Mouse (Mus musculus) liver, embryonic 11.5 days (tissue): Measurements from ENCODE around the gene Plekhj1. TPM values are rescaled to one million over a fixed set of nuclear protein-coding genes. Genes with fewer than 3 reads are reported as not detected.

ENCODE experiments used
- ATAC-seq: fragments of 200-750 bp; cut with Nextera tagmentation; replicated peaks from 2 replicates; pipeline ENCODE4 v1.8.0; 2017; ENCODE audit warnings: moderate number of reproducible peaks, mild to moderate bottlenecking, moderate TSS enrichment, moderate library complexity; ENCODE audit not compliant: low FRiP score
- DNase-seq: peaks from one replicate; pipeline ENCODE4 v3.0.0-alpha.2; 2017; ENCODE audit warnings: low spot score
- H3K27ac ChIP-seq: fragments of 300-500 bp; sonication (generic); 2 replicates; pipeline ENCODE4 v1.5.1; 2014; ENCODE audit warnings: mild to moderate bottlenecking, low read depth, low read length, control low read depth
- H3K27me3 ChIP-seq: fragments of 300-500 bp; sonication (generic); replicated peaks from 2 replicates; pipeline ENCODE4 v1.6.1; 2014; ENCODE audit warnings: low read length, mixed read lengths; ENCODE audit not compliant: control insufficient read depth, insufficient read depth
- H3K36me3 ChIP-seq: fragments of 300-500 bp; sonication (generic); 2 replicates; pipeline ENCODE4 v1.6.1; 2014; ENCODE audit warnings: mild to moderate bottlenecking, low read length, moderate library complexity, mixed read lengths; ENCODE audit not compliant: control insufficient read depth, insufficient read depth
- H3K4me1 ChIP-seq: fragments of 300-500 bp; sonication (generic); replicated peaks from 2 replicates; pipeline ENCODE4 v1.6.1; 2014; ENCODE audit warnings: low read length, mixed read lengths; ENCODE audit not compliant: control insufficient read depth, insufficient read depth
- H3K4me2 ChIP-seq: fragments of 300-500 bp; sonication (generic); 2 replicates; pipeline ENCODE4 v1.6.1; 2014; ENCODE audit warnings: mild to moderate bottlenecking, control low read depth, moderate library complexity
- H3K4me3 ChIP-seq: fragments of 300-500 bp; sonication (generic); 2 replicates; pipeline ENCODE4 v1.5.1; 2014; ENCODE audit warnings: low read depth, low read length, control low read depth
- H3K9ac ChIP-seq: fragments of 300-500 bp; sonication (generic); 2 replicates; pipeline ENCODE4 v1.6.1; 2014; ENCODE audit warnings: low read depth, low read length, control low read depth
- H3K9me3 ChIP-seq: fragments of 300-500 bp; sonication (generic); 2 replicates; pipeline ENCODE4 v1.6.1; 2016; ENCODE audit warnings: low read length, inconsistent platforms, mixed read lengths; ENCODE audit not compliant: control insufficient read depth
- WGBS: fragments of 180-500 bp; shearing (Covaris S2); extraction: QIAGEN DNeasy Blood & Tissue Kit; methylation state at CpG from one replicate; pipeline ENCODE4 v1.1.7; 2014; 5-methylcytosine and 5-hydroxymethylcytosine counted together
- polyA plus RNA-seq: library from polyadenylated mRNA; unstranded; fragments of >200 nt; fragmentation: Nextera tagmentation; extraction: Ambion mirVana; gene quantifications from 2 replicates; pipeline ENCODE4 v1.2.1, GENCODE M21; 2014

Gene Plekhj1
- polyA plus RNA-seq, 1 experiment from 2014 or later: 188 TPM

DNA sequence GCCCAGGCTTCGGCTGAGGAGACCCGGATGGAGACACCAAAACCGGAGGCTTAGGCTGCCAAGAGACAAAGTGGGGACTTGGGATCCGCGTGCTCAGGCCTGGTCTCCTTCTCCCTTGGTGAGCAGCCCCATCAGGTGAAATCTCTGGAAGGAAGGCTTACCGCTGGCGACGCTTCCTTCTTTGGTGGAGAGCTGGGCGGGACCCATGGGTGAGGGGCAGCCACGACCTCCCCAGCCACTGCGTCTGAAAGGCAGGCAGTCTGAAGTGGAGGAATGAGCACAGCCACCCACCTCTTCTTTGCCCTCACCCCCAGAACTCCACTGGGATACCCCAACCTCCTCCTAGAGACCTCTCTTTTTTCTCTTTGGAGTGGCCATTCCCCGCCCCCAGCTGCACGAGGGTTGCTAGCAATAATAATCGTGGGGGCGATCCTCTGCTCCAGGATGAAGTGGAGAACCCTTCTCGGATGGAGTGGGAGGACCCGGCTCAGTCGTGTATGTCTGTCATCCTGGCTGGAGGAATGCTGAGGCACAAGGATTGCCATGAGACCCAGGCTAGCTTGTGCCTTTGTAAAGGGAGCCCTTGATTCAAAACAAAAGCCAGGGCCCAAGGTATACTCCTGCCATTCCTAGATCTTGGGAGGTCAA, 10.7 kb upstream of the Plekhj1 start:
- H3K27ac ChIP-seq: no peak overlapping the region
- peak overlapping the region; percentile 24 for H3K4me3 ChIP-seq
- no peak for DNase-seq
- ATAC-seq: no peak
- no peaks in the 10 kb centered on the region for H3K9me3 ChIP-seq
- peaks cover 9% of the 10 kb centered on the region; the same call in 1 of the 2 replicates for H3K36me3 ChIP-seq
- H3K27me3 ChIP-seq: peaks cover 44% of the 10 kb centered on the region
- H3K4me1 ChIP-seq: peaks cover 52% of the 10 kb centered on the region
- peak overlapping the region; percentile 27; the same call in 1 of the 2 replicates for H3K9ac ChIP-seq
- WGBS: 10% methylated on average over 15 of the region's 18 CpGs
- H3K4me2 ChIP-seq: peak overlapping the region; percentile 97

DNA sequence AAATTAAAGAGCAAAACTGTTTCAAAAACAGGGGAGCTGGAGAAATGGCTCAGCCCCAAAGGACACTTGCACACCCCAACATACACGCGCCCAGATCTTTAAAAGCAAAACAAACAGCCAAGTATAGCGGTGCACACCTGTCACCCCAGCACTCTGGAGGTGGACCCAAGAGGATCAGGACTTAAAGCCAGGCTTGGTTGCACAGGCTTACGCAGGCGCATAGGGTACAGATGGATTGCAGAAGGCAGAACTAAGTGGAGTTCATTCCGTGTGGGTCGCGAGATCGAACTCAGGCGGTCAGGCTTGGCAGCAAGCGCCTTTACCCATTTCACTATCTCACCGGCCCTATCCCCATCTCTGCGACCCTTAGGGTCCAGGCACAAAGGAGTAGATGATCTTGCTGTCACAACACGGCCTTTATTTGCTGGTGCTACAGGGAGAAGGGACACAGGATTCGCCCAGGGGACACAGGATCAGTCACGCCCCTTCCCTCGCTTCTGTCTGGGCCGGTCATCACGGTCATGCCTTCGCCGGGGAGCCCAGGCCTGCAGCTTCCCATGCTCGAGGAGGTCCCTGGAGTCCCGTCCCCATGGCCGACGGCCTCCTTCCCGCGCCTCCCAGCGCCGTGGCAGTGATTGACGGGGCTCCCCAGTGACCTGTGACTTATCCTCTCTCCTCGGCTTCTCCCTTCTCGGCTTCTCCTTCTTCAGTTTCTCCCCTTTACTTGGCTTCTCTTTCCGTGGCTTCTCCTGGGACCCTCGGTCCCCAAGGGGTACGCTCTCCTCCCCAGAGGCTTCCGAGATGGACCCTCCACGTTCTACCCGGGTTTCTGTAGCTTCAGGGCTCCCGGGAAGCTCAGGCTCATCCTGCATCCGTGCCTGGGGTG, 9.9 kb upstream of the Plekhj1 start:
- Histone ChIP-seq H3K4me2 (peak overlapping the region; percentile 97), H3K27ac (no peak overlapping the region), H3K36me3 (peaks cover 16% of the 10 kb centered on the region), H3K27me3 (peaks cover 44% of the 10 kb centered on the region), H3K4me1 (peaks cover 52% of the 10 kb centered on the region), H3K4me3 (peak overlapping the region; percentile 60), H3K9ac (peak overlapping the region; percentile 27; the same call in 1 of the 2 replicates), H3K9me3 (no peaks in the 10 kb centered on the region)
- ATAC-seq: no peak
- WGBS: 18% methylated on average over 40 of the region's 40 CpGs
- DNase-seq: no peak

DNA sequence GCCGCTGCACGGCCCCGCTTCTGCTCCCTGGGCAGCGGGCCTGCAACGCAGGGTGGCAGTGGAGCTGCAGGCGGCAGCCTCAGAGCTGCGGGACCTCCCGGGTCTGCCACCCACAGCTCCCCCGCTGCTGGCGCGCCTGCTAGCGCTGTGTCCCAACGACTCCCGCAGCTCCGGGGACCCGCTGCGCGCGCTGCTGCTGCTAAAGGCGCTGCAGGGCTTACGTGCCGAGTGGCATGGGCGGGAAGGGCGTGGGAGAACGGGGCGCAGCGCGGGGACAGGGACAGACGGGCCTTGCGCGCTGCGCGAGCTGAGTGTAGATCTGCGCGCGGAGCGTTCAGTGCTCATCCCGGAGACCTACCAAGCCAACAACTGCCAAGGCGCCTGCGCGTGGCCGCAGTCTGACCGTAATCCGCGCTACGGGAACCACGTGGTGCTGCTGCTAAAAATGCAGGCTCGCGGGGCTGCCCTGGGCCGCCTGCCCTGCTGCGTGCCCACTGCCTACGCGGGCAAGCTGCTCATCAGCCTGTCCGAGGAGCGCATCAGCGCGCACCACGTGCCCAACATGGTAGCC, 8.7 kb upstream of the Plekhj1 start:
- WGBS: 2% methylated on average over 58 of the region's 58 CpGs
- peak; percentile 76 for DNase-seq
- Histone ChIP-seq H3K9me3 (no peaks in the 10 kb centered on the region), H3K36me3 (peaks cover 27% of the 10 kb centered on the region), H3K4me2 (peak overlapping the region; percentile 97), H3K27me3 (peaks cover 44% of the 10 kb centered on the region), H3K4me1 (peaks cover 52% of the 10 kb centered on the region), H3K4me3 (peak overlapping the region; percentile 60), H3K27ac (peak overlapping the region; percentile 73), H3K9ac (peak overlapping the region; percentile 77)
- ATAC-seq: peak; percentile 48

DNA sequence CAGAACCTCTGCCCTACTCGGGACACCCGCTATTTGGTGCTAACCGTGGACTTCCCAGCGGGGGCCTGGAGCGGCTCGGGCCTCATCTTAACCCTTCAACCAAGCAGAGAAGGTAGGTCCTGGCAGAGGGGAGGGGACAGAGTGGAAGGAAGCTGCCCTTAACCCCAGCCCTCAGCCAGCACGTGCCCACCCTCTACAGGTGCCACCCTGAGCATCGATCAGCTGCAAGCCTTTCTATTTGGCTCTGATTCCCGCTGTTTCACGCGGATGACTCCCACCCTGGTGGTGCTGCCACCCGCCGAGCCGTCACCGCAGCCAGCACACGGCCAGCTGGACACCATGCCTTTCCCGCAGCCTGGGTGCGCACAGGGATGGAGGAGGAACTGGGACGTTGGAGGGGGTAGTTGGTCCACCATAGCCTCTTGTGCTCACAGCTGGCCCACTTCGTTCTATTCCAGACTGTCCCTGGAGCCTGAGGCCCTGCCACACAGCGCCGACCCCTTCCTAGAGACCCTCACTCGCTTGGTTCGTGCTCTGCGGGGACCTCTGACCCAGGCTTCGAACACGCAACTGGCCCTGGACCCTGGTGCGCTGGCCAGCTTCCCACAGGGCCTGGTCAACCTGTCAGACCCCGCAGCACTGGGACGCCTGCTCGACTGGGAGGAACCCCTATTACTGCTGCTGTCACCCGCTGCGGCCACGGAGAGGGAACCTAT, 8.1 kb upstream of the Plekhj1 start:
- H3K9me3 ChIP-seq: no peaks in the 10 kb centered on the region
- WGBS: 50% methylated on average over 34 of the region's 34 CpGs
- H3K27ac ChIP-seq: peak overlapping the region; percentile 73
- 0 out of 2 replicates have a peak, but pooled peaks have one; percentile 2 for ATAC-seq
- peak overlapping the region; percentile 97 for H3K4me2 ChIP-seq
- H3K36me3 ChIP-seq: peaks cover 33% of the 10 kb centered on the region
- H3K9ac ChIP-seq: peak overlapping the region; percentile 77
- peaks cover 52% of the 10 kb centered on the region for H3K4me1 ChIP-seq
- H3K4me3 ChIP-seq: peak overlapping the region; percentile 60
- no peak for DNase-seq
- H3K27me3 ChIP-seq: peaks cover 44% of the 10 kb centered on the region

DNA sequence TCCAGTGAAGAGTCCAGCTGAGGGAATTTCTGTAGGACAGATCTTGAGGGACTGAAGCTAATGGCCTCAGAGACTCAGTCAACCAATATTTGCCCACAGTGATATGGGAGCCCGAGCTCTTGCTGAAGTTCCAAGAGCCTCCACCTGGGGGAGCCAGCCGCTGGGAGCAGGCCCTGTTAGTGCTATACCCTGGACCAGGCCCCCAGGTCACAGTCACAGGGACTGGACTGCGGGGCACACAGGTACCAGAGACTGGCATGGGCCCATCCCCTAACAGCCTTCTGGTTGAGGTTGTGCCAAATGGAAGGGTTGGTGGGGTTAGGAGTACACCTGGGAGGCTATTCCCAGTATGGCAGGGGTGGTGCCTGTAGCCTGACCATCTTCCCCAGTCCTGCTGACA, 7.5 kb upstream of the Plekhj1 start:
- Histone ChIP-seq H3K4me3 (no peak overlapping the region), H3K4me1 (peaks cover 52% of the 10 kb centered on the region), H3K4me2 (peak overlapping the region; percentile 6; the same call in 1 of the 2 replicates), H3K9me3 (no peaks in the 10 kb centered on the region), H3K27ac (no peak overlapping the region), H3K9ac (no peak overlapping the region), H3K27me3 (peaks cover 44% of the 10 kb centered on the region), H3K36me3 (peaks cover 38% of the 10 kb centered on the region)
- WGBS: 11% methylated on average over 3 of the region's 3 CpGs
- DNase-seq (peak; percentile 86), ATAC-seq (peak; percentile 72)

DNA sequence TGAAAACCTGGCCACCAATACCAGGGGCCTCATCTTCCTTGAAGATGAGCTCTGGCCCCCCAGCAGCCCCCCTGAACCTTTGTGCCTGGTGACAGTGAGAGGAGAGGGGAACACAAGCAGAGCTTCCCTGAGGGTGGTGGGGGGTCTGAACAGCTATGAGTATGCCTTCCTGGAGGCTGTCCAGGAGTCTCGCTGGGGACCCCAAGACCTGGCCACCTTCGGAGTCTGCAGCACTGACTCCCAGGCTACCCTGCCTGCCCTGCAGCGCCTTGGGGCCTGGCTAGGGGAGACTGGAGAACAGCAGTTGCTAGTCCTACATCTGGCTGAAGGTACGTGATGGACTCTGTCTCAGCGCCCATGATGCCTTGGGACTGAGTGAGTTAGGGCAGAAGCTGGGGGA, 6.9 kb upstream of the Plekhj1 start:
- ATAC-seq (0 out of 2 replicates have a peak, but pooled peaks have one; percentile 2), DNase-seq (no peak)
- WGBS: 87% methylated on average over 5 of the region's 5 CpGs
- H3K27ac ChIP-seq: no peak overlapping the region
- peaks cover 40% of the 10 kb centered on the region for H3K27me3 ChIP-seq
- H3K4me3 ChIP-seq: no peak overlapping the region
- peaks cover 40% of the 10 kb centered on the region for H3K36me3 ChIP-seq
- H3K4me2 ChIP-seq: no peak overlapping the region
- no peak overlapping the region for H3K9ac ChIP-seq
- H3K4me1 ChIP-seq: peaks cover 49% of the 10 kb centered on the region
- no peaks in the 10 kb centered on the region for H3K9me3 ChIP-seq

DNA sequence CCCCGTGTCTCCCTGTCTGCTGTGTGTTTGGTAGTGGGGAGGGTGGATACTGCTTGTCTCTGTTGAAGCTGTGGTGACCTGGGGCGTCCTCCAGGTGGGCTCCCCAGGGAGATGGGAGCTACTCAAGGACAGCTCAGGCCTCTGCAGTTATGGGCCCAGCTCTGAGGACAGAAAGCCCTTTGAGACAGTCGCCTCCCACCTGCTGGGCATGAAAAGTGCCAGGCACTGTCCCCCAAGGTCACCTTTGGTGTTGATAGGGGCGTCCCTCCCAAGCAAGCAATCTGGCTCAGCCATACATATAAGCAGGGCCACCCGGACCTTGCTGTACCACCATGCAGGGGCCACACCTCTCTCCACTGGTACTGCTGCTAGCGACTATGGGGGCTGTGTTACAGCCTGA, 6.5 kb upstream of the Plekhj1 start, which contains the start of gene Amh:
Gene Amh, plus strand, starts transcription at position 328 of the 400 bp plus-strand sequence.
- H3K9ac ChIP-seq: no peak within 1 kb of the TSS
- peaks cover 46% of the 10 kb centered on the region for H3K4me1 ChIP-seq
- no peak for ATAC-seq
- DNase-seq: no peak
- 69% methylated on average over 6 of the region's 6 CpGs for WGBS
- H3K4me3 ChIP-seq: 0 out of 2 replicates have a peak within 1 kb of the TSS, but pooled peaks have one; percentile 8
- H3K27ac ChIP-seq: no peak within 1 kb of the TSS
- H3K36me3 ChIP-seq: peaks cover 40% of the 10 kb centered on the region
- peak within 1 kb of the TSS; percentile 6; the same call in 1 of the 2 replicates for H3K4me2 ChIP-seq
- H3K27me3 ChIP-seq: peaks cover 36% of the 10 kb centered on the region
- H3K9me3 ChIP-seq: no peaks in the 10 kb centered on the region

DNA sequence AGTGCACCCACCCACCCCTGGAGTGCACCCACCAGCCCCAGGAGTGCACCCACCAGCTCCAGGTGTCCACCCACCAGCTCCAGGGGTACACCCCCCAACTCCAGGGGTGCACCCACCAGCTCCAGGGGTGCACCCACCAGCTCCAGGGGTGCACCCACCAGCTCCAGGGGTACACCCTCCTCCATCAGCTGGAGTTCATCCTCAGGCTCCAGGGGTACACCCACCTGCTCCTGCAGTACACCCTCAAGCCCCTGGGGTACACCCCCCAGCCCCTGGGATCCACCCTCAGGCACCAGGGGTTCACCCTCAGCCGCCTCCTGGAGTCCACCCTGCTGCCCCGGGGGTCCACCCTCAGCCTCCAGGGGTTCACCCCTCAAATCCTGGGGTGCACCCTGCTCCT, 5.9 kb upstream of the Plekhj1 start:
- no peak for DNase-seq
- Histone ChIP-seq H3K4me3 (0 out of 2 replicates have a peak overlapping the region, but pooled peaks have one; percentile 8), H3K27ac (no peak overlapping the region), H3K9ac (no peak overlapping the region), H3K9me3 (no peaks in the 10 kb centered on the region), H3K4me2 (no peak overlapping the region), H3K36me3 (peaks cover 40% of the 10 kb centered on the region), H3K4me1 (peaks cover 47% of the 10 kb centered on the region), H3K27me3 (peaks cover 30% of the 10 kb centered on the region)
- no peak for ATAC-seq
- 95% methylated on average over 2 of the region's 2 CpGs for WGBS
